ENCODE assay signal across 8 mouse cellular contexts in genomic region chr16:20765244-20765643, GRCm38 (mm10). TPM values are rescaled to one million over a fixed set of nuclear protein-coding genes. Genes with fewer than 3 reads are reported as not detected.
DNase-seq lines count a peak whose midpoint lies in the region; ATAC-seq and TF ChIP-seq lines count a peak whose summit lies in the region.

No protein-coding gene starts in this region.

- TF ChIP-seq RAD21 in MEL (IDR thresholded peaks at IDR 0.05; ENCODE audit: low read depth, low read length) = peak; percentile 42

- no peak for ATAC-seq in kidney, embryonic 15.5 days (replicated peaks; ENCODE audit: low FRiP score)
- ATAC-seq in stomach, postnatal 0 days (ENCODE audit: low FRiP score, low TSS enrichment) = 0 out of 2 replicates have a peak, but pooled peaks have one; percentile 29

- peak; percentile 58 for DNase-seq in kidney, adult 2 months
- DNase-seq in MEL (ENCODE audit: low read depth, low spot score) = peak; percentile 65
- peak; percentile 51 for DNase-seq in brain, embryonic 14.5 days (ENCODE audit: low read depth)
- DNase-seq in heart, postnatal 4 days = peak; percentile 41
- DNase-seq in lung, postnatal 14 days = peak; percentile 47
- peak; percentile 46 for DNase-seq in stomach, postnatal 0 days (ENCODE audit: low spot score)
- no peak for DNase-seq in frontal cortex, postnatal 36 days (ENCODE audit: low spot score in 2 of 2)

- H3K4me2 ChIP-seq in kidney, embryonic 15.5 days = no peak overlapping the region
- H3K4me2 ChIP-seq in stomach, postnatal 0 days (replicated peaks; ENCODE audit: low read depth) = no peak overlapping the region

- H3K79me2 ChIP-seq in MEL (ENCODE audit: control insufficient read depth, insufficient read depth, low read length, poor library complexity) = no peaks in the 10 kb centered on the region

- TF ChIP-seq EP300 in MEL (IDR thresholded peaks at IDR 0.05; ENCODE audit: low read depth in 1 of 2, low read length in 2 of 2) = no peak
- TF ChIP-seq EP300 in stomach, postnatal 0 days (optimal IDR thresholded peaks at IDR 0.05) = no peak

- H3K36me3 ChIP-seq in kidney, adult 2 months (ENCODE audit: control insufficient read depth, insufficient read depth, low read length) = no peaks in the 10 kb centered on the region
- no peaks in the 10 kb centered on the region for H3K36me3 ChIP-seq in kidney, embryonic 15.5 days
- H3K36me3 ChIP-seq in MEL (ENCODE audit: control insufficient read depth in 1 of 2, insufficient read depth in 2 of 2, low read length in 2 of 2) = no peaks in the 10 kb centered on the region
- H3K36me3 ChIP-seq in stomach, postnatal 0 days (ENCODE audit: control insufficient read depth, insufficient read depth, low read length) = no peaks in the 10 kb centered on the region

- no peak overlapping the region for H3K9ac ChIP-seq in kidney, embryonic 15.5 days
- no peak overlapping the region for H3K9ac ChIP-seq in MEL (ENCODE audit: control insufficient read depth, low read depth, low read length, poor library complexity, severe bottlenecking)
- no peak overlapping the region for H3K9ac ChIP-seq in stomach, postnatal 0 days (ENCODE audit: low read length)

- H3K4me1 ChIP-seq in kidney, adult 2 months (ENCODE audit: control insufficient read depth, insufficient read depth, low read length) = no peaks in the 10 kb centered on the region
- H3K4me1 ChIP-seq in kidney, embryonic 15.5 days = no peaks in the 10 kb centered on the region
- no peaks in the 10 kb centered on the region for H3K4me1 ChIP-seq in MEL (ENCODE audit: control insufficient read depth in 1 of 2, insufficient read depth in 2 of 2, low read length in 2 of 2)
- no peaks in the 10 kb centered on the region for H3K4me1 ChIP-seq in stomach, postnatal 0 days (replicated peaks; ENCODE audit: control insufficient read depth, insufficient read depth)

- no peak for TF ChIP-seq POLR2A in kidney, adult 2 months (IDR thresholded peaks at IDR 0.05; ENCODE audit: low read depth, low read length)
- no peak for TF ChIP-seq POLR2A in MEL (IDR thresholded peaks at IDR 0.05; ENCODE audit: control insufficient read depth in 1 of 2, insufficient read depth in 1 of 2, low read depth in 1 of 2, low read length in 2 of 2, poor library complexity in 1 of 2)
- TF ChIP-seq POLR2A in brain, embryonic 14.5 days (IDR thresholded peaks at IDR 0.05; ENCODE audit: borderline replicate concordance, extremely low read depth, insufficient read depth, insufficient read length, poor library complexity, severe bottlenecking) = no peak

- H3K9me3 ChIP-seq in kidney, embryonic 15.5 days (replicated peaks) = no peaks in the 10 kb centered on the region
- no peaks in the 10 kb centered on the region for H3K9me3 ChIP-seq in MEL (replicated peaks; ENCODE audit: insufficient read depth, low read length)
- H3K9me3 ChIP-seq in stomach, postnatal 0 days (ENCODE audit: control insufficient read depth, low read length) = no peaks in the 10 kb centered on the region

- TF ChIP-seq CTCF in kidney, adult 2 months (conservative IDR thresholded peaks at IDR 0.05; ENCODE audit: insufficient read depth, insufficient read length, low read depth, low read length) = peak; percentile 64
- TF ChIP-seq CTCF in MEL (IDR thresholded peaks at IDR 0.05 in 2 of 3, conservative IDR thresholded peaks at IDR 0.05 in 1 of 3; ENCODE audit: control insufficient read depth in 1 of 3, insufficient read depth in 1 of 3, low read depth in 2 of 3, low read length in 3 of 3, poor library complexity in 1 of 3, severe bottlenecking in 1 of 3) = peak; percentile 71 to 90 (median 76)
- TF ChIP-seq CTCF in brain, embryonic 14.5 days (IDR thresholded peaks at IDR 0.05; ENCODE audit: borderline replicate concordance, extremely low read depth, insufficient read depth, insufficient read length) = peak; percentile 61
- TF ChIP-seq CTCF in stomach, postnatal 0 days (IDR thresholded peaks at IDR 0.05; ENCODE audit: low read depth) = peak; percentile 71

- H3K4me3 ChIP-seq in kidney, adult 2 months (ENCODE audit: insufficient read depth, low read depth, low read length) = no peak overlapping the region
- no peak overlapping the region for H3K4me3 ChIP-seq in kidney, embryonic 15.5 days (replicated peaks)
- H3K4me3 ChIP-seq in MEL (ENCODE audit: control insufficient read depth in 1 of 2, insufficient read depth in 1 of 2, low read depth in 2 of 2, low read length in 2 of 2) = no peak overlapping the region
- H3K4me3 ChIP-seq in stomach, postnatal 0 days (ENCODE audit: low read depth, low read length) = no peak overlapping the region

- WGBS in kidney, adult 2 months = 49% methylated on average over 9 of the region's 9 CpGs
- 47% methylated on average over 9 of the region's 9 CpGs for WGBS in kidney, embryonic 15.5 days
- WGBS in stomach, postnatal 0 days = 51% methylated on average over 9 of the region's 9 CpGs

- H3K27ac ChIP-seq in kidney, adult 2 months (ENCODE audit: insufficient read depth, low read depth, low read length) = no peak overlapping the region
- no peak overlapping the region for H3K27ac ChIP-seq in kidney, embryonic 15.5 days
- no peak overlapping the region for H3K27ac ChIP-seq in MEL (ENCODE audit: control insufficient read depth, low read depth, low read length)
- no peak overlapping the region for H3K27ac ChIP-seq in stomach, postnatal 0 days (replicated peaks)

- no peaks in the 10 kb centered on the region for H3K27me3 ChIP-seq in kidney, adult 2 months (replicated peaks; ENCODE audit: control insufficient read depth, insufficient read depth, low read length)
- H3K27me3 ChIP-seq in kidney, embryonic 15.5 days = no peaks in the 10 kb centered on the region
- H3K27me3 ChIP-seq in MEL (ENCODE audit: control insufficient read depth in 1 of 2, insufficient read depth in 2 of 2, low read length in 2 of 2) = peaks cover 0 to 1% of the 10 kb centered on the region in 2 experiments; a peak in 3 of 4 replicates
- no peaks in the 10 kb centered on the region for H3K27me3 ChIP-seq in stomach, postnatal 0 days (ENCODE audit: control insufficient read depth, insufficient read depth, low read length)

TF ChIP-seq in MEL, 35 proteins besides CTCF, POLR2A, EP300 and RAD21:
- TF ChIP-seq SMC3 (IDR thresholded peaks at IDR 0.05; ENCODE audit: low read depth, low read length) (peak; percentile 74), ZC3H11A (IDR thresholded peaks at IDR 0.05; ENCODE audit: low read depth, low read length) (0 out of 2 replicates have a peak, but pooled peaks have one; percentile 24), GATA1 (IDR thresholded peaks at IDR 0.05; ENCODE audit: low read depth, low read length) (no peak; the same call in 1 of the 2 replicates)

RNA-seq across cellular contexts. Expression of gene Thpo, which starts 30.9 kb away (rescaled TPM):
- polyA plus RNA-seq in kidney, adult 2 months (2012; rRNA removed) = 17.1 and 17.7 TPM in 2 replicates
- 1.2 TPM in 2 replicates for polyA plus RNA-seq in kidney, embryonic 15.5 days (2015; fragmentation: Nextera tagmentation; extraction: Ambion mirVana)
- total RNA-seq in MEL (2012; rRNA removed) = not detected in 2 replicates
- polyA plus RNA-seq in MEL (2012; ENCODE audit: insufficient read depth in 1 of 2, insufficient read length in 2 of 2, low read depth in 1 of 2, low replicate concordance in 2 of 2, missing spikeins in 1 of 2) = not detected
- polyA plus RNA-seq in brain, embryonic 14.5 days (2012; rRNA removed) = 2.8 and 3.6 TPM in 2 replicates
- under 1 TPM in 1 of 2 experiments, not detected in 1; 0.27 TPM for total RNA-seq in heart, postnatal 4 days (2021)
- 0.40 and 0.42 TPM in 2 replicates for polyA plus RNA-seq in stomach, postnatal 0 days (2015; fragmentation: Nextera tagmentation; extraction: Ambion mirVana)

RNA-seq across cellular contexts. Expression of gene Chrd, which starts 32.3 kb away (rescaled TPM):
- polyA plus RNA-seq in kidney, adult 2 months (2012; rRNA removed) = 7.2 and 10.7 TPM in 2 replicates
- polyA plus RNA-seq in kidney, embryonic 15.5 days (2015; fragmentation: Nextera tagmentation; extraction: Ambion mirVana) = 4.6 and 7.4 TPM in 2 replicates
- total RNA-seq in MEL (2012; rRNA removed) = not detected in 2 replicates
- polyA plus RNA-seq in MEL (2012; ENCODE audit: insufficient read depth in 1 of 2, insufficient read length in 2 of 2, low read depth in 1 of 2, low replicate concordance in 2 of 2, missing spikeins in 1 of 2) = not detected
- 24.6 and 30.0 TPM in 2 replicates for polyA plus RNA-seq in brain, embryonic 14.5 days (2012; rRNA removed)
- 1 to 10 TPM; 1.6 to 1.9 TPM for total RNA-seq in heart, postnatal 4 days (2021)
- polyA plus RNA-seq in stomach, postnatal 0 days (2015; fragmentation: Nextera tagmentation; extraction: Ambion mirVana) = 2.9 and 3.9 TPM in 2 replicates

RNA-seq across cellular contexts. Expression of gene Clcn2, which starts 47.7 kb away (rescaled TPM):
- polyA plus RNA-seq in kidney, adult 2 months (2012; rRNA removed) = 21.4 and 33.1 TPM in 2 replicates
- polyA plus RNA-seq in kidney, embryonic 15.5 days (2015; fragmentation: Nextera tagmentation; extraction: Ambion mirVana) = 16.3 and 20.1 TPM in 2 replicates
- total RNA-seq in MEL (2012; rRNA removed) = 3.6 and 5.4 TPM in 2 replicates
- 1 to 10 TPM in 1 of 2 experiments, not detected in 1; 9.4 TPM for polyA plus RNA-seq in MEL (2012; ENCODE audit: insufficient read depth in 1 of 2, insufficient read length in 2 of 2, low read depth in 1 of 2, low replicate concordance in 2 of 2, missing spikeins in 1 of 2)
- polyA plus RNA-seq in brain, embryonic 14.5 days (2012; rRNA removed) = 80.4 and 100 TPM in 2 replicates
- 1 to 10 TPM; 3.2 to 4.5 TPM for total RNA-seq in heart, postnatal 4 days (2021)
- polyA plus RNA-seq in stomach, postnatal 0 days (2015; fragmentation: Nextera tagmentation; extraction: Ambion mirVana) = 8.4 and 10.7 TPM in 2 replicates

RNA-seq across cellular contexts. Expression of gene Polr2h, which starts 47.8 kb away (rescaled TPM):
- polyA plus RNA-seq in kidney, adult 2 months (2012; rRNA removed) = 14.0 and 22.4 TPM in 2 replicates
- polyA plus RNA-seq in kidney, embryonic 15.5 days (2015; fragmentation: Nextera tagmentation; extraction: Ambion mirVana) = 116 and 120 TPM in 2 replicates
- 174 and 180 TPM in 2 replicates for total RNA-seq in MEL (2012; rRNA removed)
- polyA plus RNA-seq in MEL (2012; ENCODE audit: insufficient read depth in 1 of 2, insufficient read length in 2 of 2, low read depth in 1 of 2, low replicate concordance in 2 of 2, missing spikeins in 1 of 2) = 10 to 100 TPM in 1 of 2 experiments, not detected in 1; 95.4 TPM
- polyA plus RNA-seq in brain, embryonic 14.5 days (2012; rRNA removed) = 51.9 and 66.5 TPM in 2 replicates
- 10 to 100 TPM; 15.6 to 16.7 TPM for total RNA-seq in heart, postnatal 4 days (2021)
- polyA plus RNA-seq in stomach, postnatal 0 days (2015; fragmentation: Nextera tagmentation; extraction: Ambion mirVana) = 59.5 and 60.4 TPM in 2 replicates

Comparison
In these comparisons a context has a peak if more than half of its experiments do, and no peak if none do; other contexts are left out.
1. DNase-seq: peak in kidney, adult 2 months (single experiment), MEL (single experiment), brain, embryonic 14.5 days (single experiment), heart, postnatal 4 days (single experiment), lung, postnatal 14 days (single experiment) and stomach, postnatal 0 days (single experiment); none in frontal cortex, postnatal 36 days (0 of 2).
2. Peak in every context shown above with its lines, with median percentiles within 50 percentile points of each other: CTCF ChIP-seq.